Mouse (Mus musculus): ENCODE data around the gene Slamf9.

Slamf9 gene

DNA sequence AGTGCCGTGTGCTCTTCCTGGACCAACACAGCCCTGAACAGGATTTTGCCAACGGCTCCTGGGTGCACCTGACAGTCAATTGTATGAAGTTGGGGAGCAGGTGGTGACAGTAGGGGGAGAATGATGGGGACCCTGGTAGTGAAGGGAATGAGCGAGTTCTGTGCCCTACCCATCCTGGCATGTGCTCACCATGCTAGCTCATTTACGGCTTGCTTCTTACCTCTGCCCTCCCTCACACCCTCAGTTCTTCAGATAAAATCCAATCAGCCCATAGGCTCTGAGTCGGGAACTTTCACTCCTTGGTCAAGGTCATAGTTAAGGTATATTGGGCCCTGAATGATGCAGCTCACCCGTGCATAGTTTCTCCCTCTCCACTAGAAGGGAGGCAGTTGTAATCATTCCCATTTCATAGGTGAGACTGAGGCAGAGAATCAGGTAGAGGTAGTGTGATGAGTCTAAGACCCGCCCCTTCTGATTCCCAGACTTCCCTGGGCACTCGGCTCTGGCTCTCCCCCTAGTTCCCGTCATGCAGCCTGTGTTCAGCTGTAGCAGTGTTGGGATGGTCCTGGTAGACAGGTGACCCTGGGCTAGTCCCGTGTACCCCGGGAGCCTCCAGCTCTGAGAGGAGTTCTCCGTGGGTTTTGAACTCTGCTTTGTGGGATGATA lies 14.6 kb downstream of the Slamf9 start:
- no peak for DNase-seq (ENCODE audit: low read depth, low spot score)

DNA sequence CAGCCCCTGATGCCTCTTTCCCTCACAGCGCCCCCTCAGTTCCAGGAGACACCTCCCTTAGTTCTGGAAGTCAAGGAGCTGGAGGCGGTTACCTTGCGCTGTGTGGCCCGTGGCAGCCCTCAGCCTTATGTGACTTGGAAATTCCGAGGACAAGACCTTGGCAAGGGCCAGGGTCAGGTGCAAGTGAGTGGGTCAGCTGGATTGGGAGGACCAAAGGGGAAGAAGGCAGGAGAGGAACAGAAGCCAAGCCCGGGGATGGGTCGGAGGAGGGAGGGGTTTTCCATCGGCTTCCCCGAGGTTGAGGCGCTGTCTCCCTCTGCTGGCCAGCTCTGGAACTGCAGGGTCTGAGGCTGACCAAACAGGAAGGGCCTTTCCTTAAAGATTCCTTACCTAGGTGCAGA lies 15.1 kb downstream of the Slamf9 start:
- no peak for DNase-seq (ENCODE audit: low read depth, low spot score)

DNA sequence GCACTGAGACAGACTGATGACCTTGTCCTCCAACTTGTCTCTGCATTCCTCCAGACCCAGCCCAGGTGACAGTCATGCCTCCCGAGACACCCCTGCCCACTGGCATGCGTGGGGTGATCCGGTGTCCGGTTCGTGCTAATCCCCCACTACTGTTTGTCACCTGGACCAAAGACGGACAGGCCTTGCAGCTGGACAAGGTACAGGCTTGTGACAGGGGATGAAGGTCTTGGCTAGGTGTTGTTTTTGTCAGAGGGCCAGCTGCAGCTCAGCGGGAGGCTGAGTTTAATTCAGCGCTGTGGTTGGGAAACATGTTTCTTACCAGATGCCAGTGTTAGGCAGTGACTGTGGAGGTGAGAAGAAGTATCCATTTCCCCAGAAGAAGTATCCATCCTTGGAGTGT lies 16.9 kb downstream of the Slamf9 start:
- DNase-seq (ENCODE audit: low read depth, low spot score): no peak

DNA sequence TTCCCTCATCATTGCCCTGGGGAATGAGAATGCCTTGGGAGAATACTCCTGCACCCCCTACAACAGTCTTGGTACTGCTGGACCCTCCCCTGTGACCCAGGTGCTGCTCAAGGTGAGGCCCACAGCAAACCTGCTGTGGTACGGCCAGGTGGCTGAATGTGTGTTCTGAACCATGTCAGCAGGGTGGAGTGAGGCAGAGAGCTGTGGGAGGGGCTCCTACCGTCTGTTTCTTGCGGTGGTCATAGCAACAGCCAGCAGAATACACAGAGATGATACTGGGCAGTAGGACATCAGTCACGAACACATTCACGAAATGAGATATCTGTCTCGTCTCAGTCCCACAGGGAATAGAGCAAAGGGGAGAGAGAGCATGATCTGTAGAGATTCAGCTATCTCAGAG lies 18.4 kb downstream of the Slamf9 start:
- DNase-seq (ENCODE audit: low read depth, low spot score): no peak

DNA sequence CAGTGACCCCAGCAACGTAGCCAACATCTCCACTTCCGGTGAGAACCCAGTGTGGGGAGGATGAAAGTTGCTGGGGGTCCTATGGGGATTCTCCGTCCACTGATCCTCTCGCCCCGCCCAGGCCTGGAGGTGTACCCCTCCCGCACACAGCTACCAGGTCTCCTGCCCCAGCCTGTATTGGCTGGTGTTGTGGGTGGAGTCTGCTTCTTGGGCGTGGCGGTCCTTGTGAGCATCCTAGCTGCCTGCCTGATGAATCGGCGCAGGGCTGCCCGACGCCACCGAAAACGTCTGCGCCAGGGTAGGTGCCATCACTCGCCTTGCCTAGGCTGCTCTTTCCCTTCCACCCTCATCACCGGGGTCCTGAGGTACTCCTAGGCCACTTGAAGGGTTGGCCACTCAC lies 20.9 kb downstream of the Slamf9 start:
- DNase-seq (ENCODE audit: low read depth, low spot score): no peak

DNA sequence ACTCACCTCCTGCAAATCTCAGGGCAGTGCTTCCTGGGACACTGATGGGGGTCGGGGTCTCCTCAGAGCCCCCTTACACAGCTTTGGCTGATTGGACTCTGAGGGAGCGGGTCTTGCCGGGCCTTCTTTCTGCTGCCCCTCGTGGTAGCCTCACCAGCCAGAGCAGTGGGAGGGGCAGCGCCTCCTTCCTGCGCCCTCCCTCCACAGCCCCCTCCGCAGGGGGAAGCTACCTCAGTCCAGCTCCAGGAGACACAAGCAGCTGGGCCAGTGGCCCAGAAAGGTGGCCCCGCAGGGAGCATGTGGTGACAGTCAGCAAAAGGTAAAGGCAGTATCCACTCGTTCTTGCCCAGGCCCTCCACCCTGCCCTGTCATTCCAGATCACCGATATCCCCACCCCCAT lies 22.3 kb downstream of the Slamf9 start:
- no peak for DNase-seq (ENCODE audit: low read depth, low spot score)

DNA sequence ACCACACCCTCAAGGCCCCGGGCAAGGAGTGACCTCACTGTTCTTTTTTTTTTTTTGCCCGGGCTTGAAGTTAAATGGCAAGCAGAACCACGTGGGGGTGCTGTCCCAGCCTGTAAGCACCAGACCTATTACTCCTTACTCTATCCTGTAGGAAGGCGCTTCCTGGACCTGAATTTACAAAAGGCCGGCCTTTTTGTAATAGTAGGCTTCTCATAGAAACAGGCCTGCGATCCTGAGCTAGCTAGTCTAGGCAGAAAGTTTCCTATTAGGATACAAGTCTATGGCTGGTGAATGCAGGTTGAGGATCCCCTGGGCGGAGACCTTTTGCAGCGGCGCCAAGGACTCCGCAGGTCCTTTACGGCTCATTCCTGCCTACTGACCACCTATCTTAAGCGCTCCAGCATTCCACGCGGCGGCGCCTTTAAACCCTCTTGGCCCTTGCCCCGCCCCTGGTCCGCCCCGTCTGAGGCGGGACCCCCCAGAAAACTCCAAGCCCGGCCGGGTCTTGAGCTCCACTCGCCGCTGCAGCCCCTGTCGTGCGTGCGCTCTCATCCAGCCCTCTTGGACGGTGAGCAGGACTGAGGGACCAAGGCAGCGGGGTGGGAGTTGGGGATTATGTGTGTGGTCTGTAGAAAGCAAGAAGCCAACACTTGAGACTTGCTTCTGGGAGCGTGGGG lies 24.7 kb downstream of the Slamf9 start, which contains the start of gene Tagln2:
Tagln2 (plus strand) TSS at position 283 of the 677 bp plus-strand sequence.
- no peak for DNase-seq (ENCODE audit: low read depth, low spot score)

DNA sequence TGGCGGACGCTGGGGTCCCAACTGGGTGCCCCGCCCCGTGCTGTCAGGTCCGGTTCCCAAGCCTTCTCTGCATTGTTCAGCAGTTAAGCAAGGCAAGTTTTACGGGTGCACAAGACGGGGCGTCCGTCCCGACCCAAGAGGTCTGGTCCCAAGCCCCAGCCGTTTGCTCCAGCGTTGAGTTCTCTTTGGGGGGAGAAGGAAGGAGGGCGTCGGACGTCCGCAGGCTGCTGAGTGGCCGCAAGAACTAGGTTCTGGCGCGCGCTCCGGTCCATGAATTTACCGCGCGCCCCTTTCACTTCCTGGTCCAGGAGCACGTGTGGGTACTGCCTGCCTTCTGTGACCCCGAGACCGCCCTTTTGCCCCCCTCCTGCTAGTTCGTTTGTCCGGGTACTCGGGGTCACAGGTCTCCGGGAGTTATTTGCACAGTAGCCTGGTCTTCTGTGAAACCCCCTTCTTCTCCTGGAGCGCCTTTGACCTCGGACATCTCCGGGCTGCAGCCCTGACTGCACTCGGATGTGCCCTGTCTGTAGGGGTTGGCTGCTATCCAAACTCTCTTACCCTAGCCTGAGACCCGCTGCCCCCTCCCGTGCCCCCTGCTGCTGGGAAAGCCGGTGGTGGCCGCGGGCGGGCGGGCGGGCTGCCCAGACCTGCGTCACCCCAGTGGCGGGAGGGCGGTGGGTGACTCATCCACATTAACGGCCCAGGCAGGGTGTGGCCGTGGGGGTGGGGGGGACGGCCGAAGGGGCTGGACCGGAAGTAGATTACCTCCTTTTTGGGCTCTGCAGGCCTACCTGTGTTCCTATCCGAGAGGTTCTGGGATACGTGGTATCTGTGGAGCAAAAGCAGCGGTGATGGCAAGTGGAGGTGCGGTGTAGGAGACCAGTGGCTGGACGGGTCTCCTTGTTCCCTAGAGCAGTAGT lies 25.6 kb downstream of the Slamf9 start:
- DNase-seq (ENCODE audit: low read depth, low spot score): no peak

DNA sequence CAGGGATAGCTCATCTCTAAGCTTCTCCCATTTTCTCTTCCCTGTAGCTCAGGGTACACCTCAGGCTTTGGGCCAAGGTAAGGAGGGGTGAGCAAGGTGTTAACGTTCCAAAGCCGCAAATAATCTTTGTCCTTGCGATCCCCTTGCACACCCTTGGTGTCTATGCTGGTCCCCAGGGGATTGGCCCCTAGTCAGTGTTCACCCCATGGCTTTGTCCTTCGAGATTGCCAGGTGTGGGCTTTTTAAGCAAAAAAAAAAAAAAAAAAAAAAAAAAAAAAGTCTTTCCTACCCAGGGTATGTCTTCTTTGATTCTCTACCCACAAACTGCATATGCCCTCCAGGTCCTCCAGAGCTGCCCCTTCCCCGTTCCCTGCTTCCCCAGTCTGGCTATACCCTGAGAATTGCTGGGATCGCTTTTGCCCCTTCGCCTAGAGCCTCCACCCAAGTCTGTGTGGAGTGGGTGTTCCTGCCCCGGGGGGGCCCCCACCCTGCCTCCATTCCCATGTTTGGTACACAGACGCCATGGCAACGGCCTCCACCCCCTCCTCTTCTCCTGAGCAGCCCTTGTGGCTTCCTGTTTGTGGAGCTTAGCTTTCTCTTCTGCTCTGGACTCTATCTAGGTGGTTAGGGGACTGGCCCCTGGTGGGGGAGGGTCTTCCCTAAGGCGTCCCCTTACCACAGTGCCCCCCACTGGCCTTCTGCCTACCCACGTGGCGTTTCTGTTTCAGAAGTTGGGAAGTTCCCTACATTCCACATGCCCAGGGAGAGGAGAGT lies 26.4 kb downstream of the Slamf9 start:
- no peak for DNase-seq (ENCODE audit: low read depth, low spot score)

DNA sequence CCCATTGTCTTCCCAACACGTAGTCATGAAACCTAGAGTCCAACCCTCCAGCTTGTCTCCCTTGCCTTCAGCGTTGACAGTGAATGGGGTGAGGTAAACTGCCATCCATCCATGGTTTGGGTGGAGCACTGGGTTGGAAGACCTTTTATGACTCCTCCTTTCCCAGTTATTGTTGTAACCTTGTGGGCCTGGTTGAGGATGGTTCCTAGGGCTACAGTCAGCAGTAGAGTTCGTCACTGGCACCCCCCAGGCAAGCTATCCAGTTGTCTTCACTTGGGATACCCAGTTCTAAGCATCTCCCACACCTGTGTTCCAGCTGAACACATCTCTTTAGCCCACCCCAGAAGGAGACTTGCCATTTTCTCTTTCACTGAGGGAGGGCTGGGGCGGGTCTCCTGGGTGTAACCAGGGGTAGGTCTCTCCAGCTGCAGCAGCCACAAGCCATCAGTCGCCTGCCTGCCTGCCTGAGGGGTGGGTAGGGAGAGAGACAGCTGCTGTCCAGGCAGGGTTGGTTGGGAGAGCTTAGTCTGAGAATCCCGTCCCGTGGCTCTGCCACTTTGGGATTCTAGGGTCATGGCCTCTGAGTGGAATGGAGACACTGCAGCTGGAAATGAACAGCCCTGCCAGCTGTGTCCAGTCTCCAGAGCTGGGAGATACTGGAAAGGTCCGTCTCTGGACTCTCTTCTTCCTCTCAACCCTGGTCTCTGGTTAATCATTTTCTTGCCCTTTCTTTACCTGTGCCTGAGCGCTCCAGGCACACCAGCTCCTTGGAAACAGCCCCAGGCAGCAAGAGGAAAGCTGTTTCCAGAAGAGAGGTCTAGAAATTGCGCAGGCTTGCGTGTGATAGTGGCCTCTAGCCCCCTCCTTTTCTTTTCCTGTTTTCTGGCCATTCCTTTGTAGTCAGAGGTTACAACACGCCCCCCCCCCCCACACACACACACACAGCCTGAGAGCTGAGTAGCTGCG lies 27.3 kb downstream of the Slamf9 start:
- no peak for DNase-seq (ENCODE audit: low read depth, low spot score)

DNA sequence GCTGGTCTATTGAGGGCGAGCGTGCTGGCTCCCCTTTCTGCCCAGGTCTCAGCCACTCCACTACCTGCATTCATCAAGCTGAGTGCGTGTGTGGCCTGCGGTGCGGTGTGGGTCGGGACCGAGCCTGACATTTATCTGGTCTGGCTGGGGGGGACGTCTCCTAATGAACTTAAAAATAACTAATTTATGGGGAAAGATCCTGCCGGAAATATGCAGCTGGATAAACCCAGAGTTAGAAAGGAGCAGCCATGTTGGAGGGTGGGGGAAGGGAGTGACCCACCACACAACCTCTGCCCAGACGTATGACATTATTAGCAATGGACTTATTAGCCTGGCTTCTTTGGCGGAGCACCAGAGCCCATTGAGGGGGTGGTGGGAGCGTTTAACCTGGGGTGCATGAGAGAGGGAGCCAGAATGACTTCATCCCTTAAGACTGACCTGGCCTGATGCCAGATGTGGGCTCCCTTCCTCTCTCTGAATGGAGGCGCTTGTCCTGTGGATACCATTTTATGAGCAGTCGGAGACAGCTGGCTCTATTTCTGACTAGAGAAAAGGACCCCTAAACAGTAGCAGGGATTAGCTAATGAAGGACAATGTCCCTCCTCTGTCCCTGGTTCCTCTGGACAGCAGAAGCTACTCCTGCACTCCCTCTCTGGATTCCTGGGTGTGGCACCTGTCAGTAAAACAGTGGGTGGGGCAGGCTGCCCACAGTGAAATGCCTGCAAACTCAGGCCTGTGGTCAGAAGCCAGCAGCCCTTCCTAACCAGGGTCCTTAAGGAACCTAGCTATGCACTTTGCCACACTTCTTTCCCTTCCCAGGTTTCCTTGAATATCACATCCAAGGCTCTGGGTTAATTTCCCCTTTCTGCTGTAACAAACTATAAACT lies 28.2 kb downstream of the Slamf9 start:
- DNase-seq (ENCODE audit: low read depth, low spot score): no peak

DNA sequence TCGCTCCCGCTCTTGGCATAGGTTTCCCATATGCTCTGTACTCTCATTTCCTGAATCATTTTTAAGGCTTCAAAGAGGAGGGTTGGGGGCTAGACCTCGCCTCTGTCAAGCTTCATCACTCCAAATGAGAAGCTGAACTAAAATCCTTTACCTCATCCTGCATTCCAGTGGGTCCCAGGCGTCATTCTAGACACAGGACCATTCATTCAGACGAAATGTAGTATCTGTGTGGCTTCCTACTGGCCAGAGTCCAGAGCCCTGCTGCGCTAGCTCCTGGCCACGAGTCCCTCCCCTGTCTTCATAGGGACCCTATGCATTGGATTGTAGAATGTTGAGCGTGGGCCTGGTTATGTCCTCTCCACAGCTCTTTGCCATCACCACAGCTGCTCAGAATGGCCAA lies 29.6 kb downstream of the Slamf9 start:
- no peak for DNase-seq (ENCODE audit: low read depth, low spot score)

DNA sequence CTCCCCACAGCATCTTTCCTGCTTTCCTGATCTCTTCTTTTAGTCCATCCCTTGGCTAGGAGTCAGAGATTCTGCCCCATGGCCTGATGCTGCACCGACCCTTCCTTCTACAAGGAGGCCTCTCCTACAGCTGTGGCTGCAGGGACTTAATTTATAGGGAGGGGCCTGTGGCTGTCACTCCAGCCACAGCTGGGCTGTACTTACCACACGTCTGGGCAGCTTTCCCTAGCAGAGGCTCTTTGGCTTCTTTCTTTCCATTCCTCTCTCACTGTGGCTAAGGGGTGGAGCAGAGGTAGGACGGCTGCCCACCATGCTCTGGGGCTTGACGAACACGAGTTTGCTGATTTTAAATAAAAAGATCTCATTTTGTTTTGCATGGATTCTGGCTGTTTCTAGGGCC lies 31.8 kb downstream of the Slamf9 start:
- no peak for DNase-seq (ENCODE audit: low read depth, low spot score)

DNA sequence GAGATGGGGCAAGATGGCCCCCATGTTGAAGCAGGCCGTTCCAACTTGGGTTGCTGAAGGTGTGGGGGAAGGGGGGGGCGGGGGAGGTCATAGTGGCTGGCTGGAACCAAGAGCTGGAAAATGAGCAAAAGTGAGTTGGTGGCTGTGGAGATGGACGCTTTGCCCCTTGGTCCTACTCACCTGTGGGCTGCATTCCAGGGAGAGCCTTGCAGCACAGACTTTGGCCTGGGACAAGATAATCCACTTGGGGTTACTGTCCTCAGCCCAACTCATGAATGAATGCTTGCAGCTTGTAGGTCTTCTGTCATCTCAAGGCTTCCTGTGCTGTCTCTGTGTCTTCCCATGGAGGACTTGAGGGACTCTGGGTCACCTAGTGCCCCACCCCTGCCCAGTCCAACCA lies 32.5 kb downstream of the Slamf9 start:
- no peak for DNase-seq (ENCODE audit: low read depth, low spot score)

DNA sequence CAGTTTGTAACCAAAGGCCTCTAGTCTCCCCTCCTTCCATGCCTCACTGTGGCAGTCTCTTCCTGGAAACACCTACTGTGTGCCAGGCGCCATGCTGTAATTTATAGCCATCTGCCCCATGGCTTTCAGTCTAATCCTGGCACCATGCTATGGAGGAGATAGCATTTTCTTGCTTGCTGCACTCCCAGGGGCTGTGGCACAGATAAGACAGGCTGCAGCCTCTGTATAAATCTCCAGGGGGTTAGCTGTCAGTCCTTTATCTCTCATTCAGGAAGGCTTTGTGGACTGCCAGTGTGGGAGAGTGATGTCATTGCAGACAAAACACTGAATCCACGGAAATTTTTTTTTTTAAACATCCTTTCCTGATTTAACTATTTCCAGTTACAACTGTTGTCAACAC lies 33.0 kb downstream of the Slamf9 start:
- no peak for DNase-seq (ENCODE audit: low read depth, low spot score)

DNA sequence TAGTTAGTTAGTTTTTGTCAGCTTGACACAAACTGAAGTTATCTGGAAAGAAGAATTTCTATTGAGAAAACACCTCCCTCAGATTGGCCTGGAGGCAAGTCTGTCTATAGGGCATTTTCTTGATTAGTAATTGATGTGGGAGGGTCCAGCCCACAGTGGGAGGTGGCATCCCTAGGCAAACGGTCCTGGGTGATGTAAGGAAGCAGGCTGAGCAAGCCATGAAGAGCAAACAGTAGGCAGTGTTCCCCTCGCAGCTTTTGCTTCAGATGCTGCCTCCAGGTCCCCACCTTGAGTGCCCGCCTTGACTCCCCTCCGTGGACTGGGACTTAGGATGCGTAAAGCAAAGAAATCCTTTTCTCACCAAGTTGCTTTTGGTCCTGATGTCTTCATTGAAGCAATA lies 34.1 kb downstream of the Slamf9 start:
- DNase-seq (ENCODE audit: low read depth, low spot score): no peak

DNA sequence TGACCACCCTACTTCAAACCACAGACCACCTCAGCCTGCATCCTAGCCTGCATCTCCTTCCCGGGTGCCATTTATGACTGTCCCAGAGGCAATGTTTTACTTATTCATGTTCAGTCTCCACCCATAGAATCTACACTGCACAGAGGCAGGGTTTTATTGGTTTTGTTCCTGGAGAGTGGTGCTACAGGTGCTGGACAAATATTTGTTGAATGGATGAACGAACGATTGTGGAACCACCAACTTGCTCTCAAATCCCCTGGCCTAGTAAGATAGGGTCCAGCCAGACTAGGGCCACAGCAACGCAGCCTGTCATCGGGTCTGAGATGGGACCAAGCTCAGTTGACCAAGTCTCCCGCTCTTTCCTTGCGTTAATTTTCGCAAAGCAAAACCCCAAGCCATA lies 34.8 kb downstream of the Slamf9 start:
- no peak for DNase-seq (ENCODE audit: low read depth, low spot score)

DNA sequence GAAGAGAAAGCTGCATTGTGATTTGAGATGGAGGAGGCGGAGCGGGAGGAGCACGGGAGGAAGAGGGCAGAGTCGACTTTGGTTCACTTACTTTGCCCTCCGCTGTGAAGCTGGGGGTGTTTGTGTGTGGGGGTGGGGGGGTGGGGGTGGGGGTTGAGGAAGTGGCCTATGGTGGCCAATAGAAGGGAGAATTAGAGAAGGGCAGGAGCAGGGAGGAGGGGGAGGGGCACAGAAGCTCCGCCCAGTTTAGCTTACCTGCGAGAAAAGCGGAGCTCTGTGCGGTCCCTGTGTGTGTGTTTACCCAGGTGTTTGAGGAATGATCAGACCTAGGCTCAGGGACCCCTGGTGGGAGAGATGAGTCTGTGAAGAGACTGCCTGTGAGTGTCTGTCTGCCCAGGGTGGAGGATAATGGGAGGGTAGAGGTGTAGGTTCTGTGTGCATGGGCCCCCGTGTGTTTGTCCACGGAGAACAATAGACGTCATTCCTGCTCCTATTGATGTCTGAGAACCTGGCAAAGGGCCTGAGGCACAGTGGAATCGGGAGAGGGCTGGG lies 35.3 kb downstream of the Slamf9 start:
- no peak for DNase-seq (ENCODE audit: low read depth, low spot score)

DNA sequence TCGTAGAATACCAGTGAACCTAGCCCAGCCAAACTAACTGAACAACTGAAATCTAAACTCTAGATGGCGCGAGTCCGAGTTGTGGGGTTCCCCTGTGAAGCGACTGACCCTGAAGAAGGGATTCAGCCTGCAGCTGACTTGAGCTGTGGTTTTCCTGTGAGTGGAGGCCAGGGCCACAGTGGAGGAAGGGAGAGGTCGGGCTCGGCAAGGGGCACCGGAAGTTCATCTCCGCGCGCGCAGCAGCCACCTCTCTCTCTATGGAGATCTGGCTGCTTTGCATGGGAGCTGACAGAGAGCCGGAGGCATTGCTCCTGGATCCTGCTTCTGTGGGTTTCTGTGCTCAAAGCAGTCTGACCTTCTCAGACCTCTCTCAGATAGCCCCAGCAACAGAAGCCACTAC lies 37.8 kb downstream of the Slamf9 start:
- DNase-seq (ENCODE audit: low read depth, low spot score): no peak
